Mouse (Mus musculus): ENCODE results near the gene Ubqln4.
"Not testable (repeated sequence)": the region's sequence is repeated elsewhere in the genome, so short reads cannot be mapped to it uniquely, and the experiment has no call there.

Gene Ubqln4

DNA sequence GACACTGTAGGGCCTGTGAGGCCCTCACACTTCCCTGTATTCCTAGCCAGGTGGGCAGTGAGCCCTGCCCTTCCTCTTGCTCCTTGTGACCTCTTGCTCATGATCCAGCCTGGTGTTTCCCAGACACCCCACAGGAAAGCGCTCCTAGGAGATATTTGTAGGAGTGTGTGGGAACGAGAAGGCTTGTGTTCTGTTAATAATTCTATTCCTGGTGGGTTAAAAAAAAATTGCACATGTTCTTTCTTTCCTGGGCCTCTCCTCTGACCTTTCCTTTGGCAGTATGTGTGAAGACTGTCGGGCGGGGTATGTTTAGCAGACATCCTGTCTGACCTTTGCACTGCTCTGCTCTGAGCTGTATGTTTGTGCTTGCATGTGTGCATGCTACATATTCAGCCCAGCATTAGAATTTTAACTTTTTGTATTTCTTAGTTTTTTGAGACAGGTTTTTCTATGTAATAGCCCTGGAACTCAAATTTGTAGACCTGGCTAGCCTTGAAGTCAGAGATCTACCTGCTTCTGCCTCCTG, 13.0 kb downstream of the Ubqln4 start:
- DNase-seq (ENCODE audit: low read depth, low spot score) = no peak

DNA sequence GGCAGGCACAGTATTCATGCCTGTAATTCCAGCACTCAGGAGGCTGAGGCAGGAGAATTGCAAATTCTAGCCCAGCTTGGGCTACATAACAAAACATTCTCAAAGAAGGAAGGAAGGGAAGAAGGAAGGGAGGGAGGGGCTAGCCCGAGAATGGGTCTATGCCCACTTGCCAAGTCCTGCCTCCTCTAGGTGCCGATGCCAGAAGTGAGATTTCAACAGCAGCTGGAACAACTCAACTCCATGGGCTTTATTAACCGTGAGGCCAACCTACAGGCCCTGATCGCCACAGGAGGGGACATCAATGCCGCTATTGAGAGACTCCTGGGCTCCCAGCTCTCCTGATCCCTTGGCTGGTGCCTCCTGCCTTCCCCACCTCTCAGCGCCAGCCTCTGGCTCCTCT, 14.3 kb downstream of the Ubqln4 start:
- DNase-seq (ENCODE audit: low read depth, low spot score) = no peak

DNA sequence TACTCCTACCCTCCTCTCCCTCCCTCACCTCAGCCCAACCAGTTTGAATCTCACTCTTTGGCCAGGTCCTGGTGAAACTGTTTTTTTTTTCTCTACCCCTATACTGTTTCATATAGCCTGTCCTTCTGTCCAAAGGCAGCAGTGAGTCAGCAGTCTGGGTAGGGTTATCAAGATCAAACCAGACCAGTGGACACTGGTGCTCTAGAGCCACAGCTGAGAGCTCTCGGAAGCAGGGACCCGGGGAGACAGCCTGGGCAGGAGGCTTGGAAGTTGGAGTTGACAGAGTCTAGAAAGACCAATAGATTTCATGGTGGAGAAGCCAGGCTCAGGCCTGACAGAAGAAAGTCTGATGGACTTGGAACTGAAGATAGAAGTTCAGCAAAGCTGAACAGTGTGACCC, 15.1 kb downstream of the Ubqln4 start:
- no peak for DNase-seq (ENCODE audit: low read depth, low spot score)

DNA sequence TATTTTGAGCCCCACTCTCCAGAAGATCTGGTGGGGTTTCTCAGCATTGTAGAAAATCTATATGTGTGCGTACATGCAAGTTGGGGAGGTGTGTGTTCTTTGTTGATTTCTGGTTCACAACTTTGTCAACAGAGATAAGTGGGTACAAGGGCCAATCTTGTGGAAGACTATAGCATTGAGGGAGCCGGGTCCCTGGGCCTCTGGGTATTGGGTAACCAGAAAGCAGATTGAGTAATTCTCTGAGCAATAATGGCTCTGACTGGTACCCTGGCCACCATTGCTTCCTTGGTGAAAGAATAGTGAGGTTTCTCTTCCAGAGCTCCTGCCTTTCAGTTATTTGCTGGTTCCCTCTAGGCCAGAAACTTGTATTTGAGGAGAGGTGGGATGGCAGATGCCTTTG, 15.5 kb downstream of the Ubqln4 start:
- DNase-seq (ENCODE audit: low read depth, low spot score) = no peak

DNA sequence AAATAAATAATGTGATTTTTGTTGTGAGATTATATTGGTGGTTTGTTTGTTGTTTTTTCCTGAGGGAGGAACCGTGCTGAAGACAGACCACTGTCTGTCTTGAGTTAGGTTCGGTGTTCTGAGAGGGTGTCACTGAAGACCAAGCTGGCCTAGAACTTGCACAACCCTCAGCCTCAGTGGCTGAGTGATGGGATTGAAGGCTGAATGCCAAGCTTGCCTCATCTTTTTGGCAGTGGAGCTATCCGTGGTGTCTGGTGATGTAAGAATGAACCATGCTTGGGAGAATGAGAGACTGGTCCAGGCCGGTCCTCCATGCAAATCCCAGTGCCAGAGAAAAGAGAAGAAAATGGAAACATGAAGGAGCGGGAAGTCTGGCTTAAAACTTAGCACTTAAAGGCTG, 16.1 kb downstream of the Ubqln4 start:
- no peak for DNase-seq (ENCODE audit: low read depth, low spot score)

DNA sequence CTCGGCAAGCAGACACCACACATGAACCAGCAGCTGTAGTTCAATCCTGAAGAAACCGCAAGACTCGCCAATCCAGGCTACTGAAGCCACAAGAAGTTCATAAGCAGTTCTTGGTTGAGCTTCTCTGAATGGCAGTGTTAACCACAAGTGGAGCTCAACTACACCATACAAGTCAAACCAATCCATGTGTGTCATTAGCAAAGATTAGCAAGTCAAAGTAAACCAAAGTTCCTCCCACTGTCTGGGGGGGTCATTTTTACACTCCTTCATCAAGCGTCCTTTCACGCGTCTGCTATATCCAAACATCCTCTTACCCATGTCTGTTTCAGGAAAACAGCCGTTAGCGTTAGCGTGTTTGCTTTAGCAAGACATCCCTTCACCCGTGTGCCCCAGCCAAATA, 16.8 kb downstream of the Ubqln4 start:
- no peak for DNase-seq (ENCODE audit: low read depth, low spot score)

DNA sequence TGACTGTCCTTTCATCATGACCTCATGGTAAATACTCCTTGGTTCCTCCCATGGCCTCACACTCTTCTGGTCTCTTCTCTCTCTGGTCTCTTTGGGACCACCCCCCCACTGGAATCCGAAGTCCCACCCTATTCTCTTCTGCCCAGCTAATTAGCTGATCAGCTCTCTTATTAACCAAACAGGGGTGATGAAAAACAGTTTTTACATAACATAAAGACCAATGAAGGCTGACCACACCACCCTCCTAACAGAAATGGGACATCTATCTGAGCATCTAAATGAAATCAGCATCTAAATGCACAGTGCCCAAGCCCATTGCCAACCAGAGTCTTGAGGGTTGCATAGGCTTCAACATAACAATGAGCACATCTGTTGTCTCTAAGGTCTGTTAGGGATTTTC, 18.3 kb downstream of the Ubqln4 start:
- no peak for DNase-seq (ENCODE audit: low read depth, low spot score)

DNA sequence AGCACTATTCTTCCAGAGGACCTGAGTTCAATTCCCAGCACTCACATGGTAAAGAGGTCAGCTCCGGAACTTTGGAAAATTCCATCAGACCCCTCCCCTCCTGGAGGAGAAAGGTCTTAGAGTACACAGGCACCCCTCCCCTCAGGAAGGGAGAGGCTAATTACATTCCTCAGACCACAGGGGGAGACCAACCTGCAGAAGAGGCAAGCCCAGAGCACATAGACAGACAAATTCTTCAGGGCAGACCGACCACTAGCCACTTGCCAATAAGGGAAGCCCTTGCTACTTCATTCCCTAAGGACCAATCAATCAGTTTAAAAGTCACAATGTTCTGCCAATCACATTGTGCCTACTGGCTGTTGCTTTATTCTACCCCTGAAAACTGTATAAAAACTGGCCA, 19.3 kb downstream of the Ubqln4 start:
- DNase-seq (ENCODE audit: low read depth, low spot score) = no peak

DNA sequence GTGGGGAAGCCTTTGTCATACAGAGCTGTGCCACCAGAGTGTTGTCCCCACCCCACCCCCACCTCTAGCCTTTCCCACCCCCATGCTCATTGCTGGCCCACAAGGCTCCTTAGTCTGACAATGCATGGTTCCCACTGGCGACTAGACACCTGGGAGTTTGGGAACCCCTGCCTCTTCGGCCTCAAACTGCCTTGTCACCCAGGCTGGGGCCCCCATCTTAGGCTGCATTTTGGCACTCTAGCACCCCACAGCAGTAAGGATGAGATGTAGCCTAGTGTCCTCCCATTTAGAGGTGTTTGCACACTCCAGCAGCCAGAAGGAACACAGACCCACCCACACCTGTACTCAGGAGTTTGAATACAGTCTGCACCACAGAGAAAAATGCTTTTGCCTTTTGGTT, 20.3 kb downstream of the Ubqln4 start:
- DNase-seq (ENCODE audit: low read depth, low spot score) = no peak

DNA sequence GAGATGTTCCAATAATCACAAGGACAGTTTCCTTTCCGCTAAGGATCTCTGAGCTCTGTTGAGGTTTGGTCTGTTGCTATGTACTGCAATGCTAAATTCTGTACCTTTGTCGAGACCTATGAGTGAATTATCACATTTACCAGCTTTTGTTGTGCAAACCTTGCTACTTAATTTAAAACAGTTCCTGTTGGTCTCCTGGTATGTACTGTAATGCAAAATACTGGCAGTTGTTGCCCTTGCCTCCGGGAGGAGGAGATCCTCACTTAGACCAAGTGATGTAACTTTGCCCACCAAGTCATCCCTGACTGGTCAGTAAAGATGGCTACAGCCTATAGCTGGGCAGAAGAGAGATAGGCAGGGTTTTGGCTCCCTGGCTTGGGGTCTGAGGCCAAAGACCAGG, 22.0 kb downstream of the Ubqln4 start, which contains the start of gene Ssr2:
Gene Ssr2, plus strand, starts transcription at position 337 of the 400 bp plus-strand sequence.
- DNase-seq (ENCODE audit: low read depth, low spot score) = no peak

DNA sequence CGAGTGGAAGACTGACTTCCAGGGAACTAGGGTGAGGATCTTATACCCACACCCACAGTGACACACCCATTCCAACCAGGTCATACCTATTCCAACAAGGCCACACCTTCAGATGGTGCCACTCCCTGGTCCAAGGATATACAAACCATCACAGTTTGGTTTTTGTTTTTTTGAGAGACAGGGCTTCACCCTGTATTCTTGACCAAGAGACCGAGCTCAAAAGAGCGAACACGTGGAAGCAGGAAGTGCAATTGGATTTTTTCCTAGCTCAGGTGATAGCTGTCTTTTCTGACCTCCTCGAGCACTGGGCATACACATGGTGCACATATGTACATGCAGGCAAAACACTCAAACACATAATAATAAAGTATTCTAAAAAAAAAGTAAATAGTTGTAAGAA, 24.3 kb downstream of the Ubqln4 start:
- DNase-seq (ENCODE audit: low read depth, low spot score) = not testable (repeated sequence)

DNA sequence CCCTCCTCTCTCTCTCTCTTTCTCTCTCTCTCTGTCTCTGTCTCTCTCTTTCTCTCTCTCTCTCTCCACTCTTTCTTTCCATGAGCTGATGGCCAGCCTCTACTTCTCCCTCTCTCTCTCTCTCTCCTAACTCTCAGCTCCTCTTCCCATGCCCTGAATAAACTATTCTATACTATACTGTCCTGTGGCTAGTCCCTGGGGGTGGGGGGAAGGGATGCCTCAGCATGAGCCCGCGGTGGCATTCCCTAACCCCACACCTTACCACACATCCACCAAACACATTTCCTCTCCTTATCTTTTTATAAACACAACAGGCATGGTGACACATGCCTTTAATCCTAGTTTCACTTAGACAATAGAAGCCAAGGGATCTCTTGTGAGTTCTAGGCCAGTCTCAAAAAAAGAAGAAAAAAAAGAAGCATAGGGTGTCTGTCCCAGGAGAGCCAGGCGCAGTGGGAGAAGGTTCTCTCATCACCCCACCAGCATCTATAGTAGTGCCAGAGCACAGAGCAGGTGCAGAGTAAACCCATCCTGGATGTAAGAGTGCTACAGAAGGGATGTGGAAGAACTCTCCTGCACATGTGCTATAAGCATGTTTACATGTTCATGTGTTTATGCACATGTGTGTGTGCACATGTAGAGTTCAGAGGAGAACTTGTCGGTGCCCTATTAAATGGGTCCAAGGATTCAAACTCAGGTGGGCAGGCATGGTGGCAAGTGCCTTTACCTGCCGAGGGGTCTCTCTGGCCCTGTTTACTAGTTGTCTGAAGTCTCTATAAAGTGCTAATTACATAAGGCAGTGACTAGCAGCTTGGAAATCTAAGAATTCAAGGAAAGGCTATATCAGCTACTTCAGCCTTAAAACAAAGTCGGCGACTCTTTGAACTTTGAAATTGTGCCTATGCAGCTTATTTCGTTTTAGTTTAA, 25.2 kb downstream of the Ubqln4 start:
- no peak for DNase-seq (ENCODE audit: low read depth, low spot score)

DNA sequence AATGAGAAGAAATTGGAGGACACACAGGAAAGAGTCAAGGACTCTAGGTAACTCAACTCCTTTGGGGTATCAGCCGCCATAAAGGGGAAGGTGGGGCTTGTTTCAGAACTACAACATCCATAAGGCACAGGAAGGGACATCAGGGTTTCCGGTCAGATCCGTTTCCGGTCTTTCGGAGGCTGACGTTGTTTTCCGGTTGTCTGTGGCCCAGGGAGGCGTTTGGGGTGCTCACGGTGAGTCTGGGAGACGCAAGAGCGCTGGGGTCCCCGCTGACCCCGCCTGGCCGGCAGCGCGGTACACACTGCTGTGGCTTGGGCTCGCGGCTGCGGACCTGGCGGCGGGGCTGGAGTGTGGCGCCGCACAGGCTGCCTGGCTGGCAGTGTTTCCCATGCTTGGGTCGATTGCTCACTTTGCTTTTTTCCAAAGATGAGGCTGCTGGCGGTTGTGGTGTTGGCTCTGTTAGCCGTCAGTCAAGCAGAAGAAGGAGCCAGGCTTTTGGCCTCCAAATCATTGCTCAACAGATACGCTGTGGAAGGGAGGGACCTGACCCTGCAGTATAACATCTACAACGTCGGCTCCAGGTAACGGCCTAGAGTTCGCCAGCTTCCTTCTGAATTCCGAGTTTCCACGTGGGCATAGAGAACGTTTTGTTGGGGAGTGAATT, 26.0 kb downstream of the Ubqln4 start:
- peak; percentile 65 for DNase-seq (ENCODE audit: low read depth, low spot score)

DNA sequence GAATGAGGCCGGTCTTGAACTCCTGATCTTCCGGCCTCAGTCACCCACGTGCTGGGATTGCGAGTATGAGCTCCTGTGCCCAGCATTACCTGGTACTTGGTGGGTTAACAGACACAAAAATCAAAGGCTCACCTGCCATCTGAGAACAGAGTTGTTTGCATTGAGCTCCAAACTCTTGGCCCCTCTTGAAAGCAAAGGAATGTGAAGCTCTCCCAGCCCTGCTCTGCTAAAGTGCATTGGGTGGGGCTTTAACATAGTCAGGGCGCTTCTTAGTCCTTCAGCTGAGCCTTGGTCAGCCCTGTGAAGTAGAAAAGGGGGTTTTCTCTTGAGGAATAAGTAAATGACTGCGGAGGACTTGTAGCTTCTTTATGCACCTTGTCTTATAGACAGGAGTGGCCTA, 32.2 kb downstream of the Ubqln4 start:
- no peak for DNase-seq (ENCODE audit: low read depth, low spot score)

DNA sequence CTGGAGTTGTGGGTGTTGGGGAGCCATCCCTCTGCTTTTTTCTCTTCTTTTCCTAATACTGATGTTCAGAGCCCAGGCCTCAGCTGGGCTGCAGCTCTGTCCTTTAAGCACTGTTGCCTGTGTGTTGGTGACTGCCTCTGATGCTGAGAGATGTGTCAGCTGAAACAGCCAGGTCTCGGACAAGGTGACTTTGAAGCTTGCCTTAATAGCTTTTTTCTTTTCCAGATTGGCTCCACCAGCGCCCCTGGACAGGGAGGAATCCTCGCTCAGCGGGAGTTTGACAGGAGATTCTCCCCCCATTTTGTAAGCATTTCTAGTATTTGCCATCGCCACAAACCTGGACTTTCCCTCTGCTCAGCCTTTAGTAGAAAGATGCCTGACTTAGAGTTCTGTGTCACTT, 33.1 kb downstream of the Ubqln4 start:
- DNase-seq (ENCODE audit: low read depth, low spot score) = no peak

DNA sequence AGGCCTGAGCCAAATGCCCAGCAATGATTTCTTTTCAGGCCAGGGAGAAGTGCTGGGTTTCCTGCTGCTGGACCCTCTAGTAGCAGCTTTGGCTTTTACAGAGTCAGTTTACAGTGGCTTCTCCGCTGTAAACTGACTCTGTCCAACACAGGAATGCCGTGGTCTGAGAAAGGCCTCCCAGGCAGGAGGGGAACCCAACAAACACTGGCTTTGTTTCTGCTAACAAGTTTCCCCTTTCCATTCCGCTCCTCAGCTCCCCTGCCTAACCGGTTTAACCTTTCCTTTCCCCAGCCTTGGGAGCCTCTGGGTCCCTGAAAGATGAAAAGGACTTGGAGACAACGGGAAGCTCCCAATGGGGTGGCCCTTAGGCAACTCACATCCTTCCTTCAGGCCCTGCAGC, 36.7 kb downstream of the Ubqln4 start:
- DNase-seq (ENCODE audit: low read depth, low spot score) = no peak

DNA sequence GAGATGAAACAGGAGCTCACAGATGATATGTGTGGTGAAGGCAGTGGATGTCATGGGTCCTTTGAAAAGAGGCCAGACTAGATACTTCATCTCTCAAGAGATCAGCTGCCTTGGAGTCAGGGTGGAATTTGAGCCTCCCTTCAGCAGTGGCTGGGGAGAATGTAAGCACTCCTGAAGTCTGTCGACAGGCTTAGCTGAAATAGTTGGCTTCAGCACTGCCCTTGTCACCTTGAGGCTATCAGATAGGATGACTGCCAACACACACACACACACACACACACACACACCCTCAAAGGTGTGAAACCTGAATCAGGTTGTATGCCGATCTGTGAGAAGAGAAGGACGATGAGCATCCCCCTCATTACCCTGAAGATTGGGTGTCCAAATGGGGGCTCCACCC, 37.5 kb downstream of the Ubqln4 start:
- DNase-seq (ENCODE audit: low read depth, low spot score) = no peak

DNA sequence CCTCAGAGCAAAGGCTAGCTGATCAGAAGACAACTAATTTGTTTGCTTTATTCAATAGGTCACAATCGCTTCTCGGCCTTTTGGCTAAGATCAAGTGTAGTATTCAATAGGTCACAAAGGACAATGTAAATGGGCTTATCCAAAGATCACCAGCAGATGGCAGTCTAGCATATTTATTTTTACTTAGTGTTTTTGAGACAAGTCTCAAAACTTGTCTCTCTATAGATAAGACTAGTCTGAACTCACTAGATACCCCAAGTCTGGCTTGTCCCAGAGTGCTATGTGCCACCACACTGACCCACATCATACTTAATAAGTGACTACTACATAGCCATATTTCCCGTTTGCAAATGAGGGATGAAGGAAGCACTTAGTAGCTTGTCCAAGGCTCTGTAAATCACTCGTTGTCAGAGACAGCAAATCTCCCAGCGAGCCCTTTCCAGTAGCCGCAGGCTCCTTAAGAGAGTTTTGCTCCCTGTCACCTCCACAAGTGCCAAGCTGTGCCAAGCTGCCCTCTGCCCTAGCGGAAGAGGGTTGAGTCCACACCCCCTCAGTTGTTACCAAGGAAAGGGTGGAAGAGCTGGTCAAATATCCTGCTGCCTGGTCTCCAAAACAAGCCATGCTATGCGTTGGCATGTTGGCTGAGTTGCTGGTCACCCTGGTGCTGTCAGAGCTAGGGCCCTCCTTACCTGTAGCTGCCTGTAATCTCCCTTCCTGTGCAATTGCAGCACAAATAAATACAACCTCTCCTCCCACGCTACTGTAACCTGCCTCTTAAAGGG, 38.6 kb downstream of the Ubqln4 start:
- peak; percentile 39 for DNase-seq (ENCODE audit: low read depth, low spot score)

DNA sequence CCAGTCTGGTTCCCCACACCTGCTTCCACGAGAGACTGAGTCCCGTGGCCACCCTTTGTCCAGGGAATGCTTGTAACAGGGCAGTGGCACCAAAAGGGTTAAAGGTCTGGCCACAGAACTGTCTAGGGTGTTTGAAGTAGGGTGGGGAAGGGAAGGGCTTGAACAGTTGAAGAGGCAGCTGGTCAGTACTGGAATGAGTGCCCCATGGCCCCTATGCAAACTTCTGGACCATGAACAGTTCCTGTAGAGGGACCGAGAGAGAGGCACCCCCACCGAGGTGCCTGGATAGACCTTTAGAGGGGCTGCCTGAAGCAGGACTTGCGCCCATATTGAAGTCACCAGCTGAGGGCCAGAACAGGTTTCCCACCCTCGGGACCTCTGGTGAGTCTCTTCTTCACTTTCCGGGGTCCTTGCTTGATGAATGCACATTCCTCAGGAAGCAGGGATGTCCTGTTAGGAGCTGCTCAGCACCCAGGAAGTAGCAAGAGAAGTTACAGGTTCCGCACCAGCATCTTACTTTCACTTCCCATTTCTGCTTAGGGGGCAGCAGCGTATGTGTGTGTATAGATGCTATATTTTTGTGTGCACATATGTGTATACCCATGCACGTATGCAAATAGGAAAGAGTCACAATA, 39.5 kb downstream of the Ubqln4 start:
- DNase-seq (ENCODE audit: low read depth, low spot score) = no peak

DNA sequence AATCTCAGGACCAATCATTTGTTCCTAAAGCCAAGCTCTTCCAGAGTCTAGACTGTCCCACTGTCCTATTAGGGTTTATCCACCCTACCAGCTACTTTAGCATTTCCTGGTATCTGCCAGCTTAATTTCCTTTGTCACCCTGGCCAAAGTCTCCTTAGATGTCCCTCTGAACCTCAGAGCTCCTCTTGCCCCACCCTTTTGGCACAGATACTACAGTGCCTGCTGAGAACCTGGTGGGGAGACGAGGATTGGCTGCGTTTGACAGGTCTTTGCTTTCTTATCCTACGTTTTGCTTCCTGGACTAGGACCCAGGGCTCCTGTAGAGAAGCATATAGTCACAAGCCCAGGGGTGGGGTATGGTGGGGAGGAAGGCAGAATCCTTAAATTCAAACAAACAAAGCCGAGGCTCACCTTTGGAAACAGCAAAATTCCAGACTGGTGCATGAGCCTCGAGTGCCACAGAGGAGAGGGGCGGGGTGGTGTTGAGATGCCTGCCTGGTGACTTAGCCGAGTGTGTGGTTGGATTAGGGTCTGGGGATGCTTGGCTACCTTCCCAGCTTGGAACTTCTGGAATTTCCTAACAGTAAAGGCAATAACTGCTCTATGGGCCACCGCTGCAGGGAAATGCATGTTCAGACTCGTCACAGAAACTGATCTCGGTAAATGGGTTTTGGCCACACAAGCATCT, 40.5 kb downstream of the Ubqln4 start:
- no peak for DNase-seq (ENCODE audit: low read depth, low spot score)

DNA sequence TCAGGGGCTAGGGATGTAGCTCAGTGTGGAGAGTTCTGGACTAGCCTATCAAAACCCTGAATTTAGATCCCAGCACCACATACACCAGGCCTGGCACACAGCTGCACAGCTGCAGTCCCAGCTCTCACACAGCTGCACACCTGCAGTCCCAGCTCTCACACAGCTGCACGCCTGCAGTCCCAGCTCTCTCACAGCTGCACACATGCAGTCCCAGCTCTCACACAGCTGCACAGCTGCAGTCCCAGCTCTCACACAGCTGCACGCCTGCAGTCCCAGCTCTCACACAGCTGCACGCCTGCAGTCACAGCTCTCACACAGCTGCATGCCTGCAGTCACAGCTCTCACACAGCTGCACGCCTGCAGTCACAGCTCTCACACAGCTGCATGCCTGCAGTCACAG, 43.0 kb downstream of the Ubqln4 start:
- DNase-seq (ENCODE audit: low read depth, low spot score) = not testable (repeated sequence)

Measured in c-Kit-negative CD71-positive TER-119-positive erythroid progenitor cells, embryonic 14.5 days (primary cell).